Mouse (Mus musculus) olfactory bulb, adult 2 months (tissue): ENCODE measurements around the gene Gpd1.

Experiments used
- CTCF ChIP-seq: fragments of 200-500 bp; IDR thresholded peaks from 2 replicates; pipeline ENCODE4 v1.5.1; 2012; ENCODE audit warnings: low read depth, mild to moderate bottlenecking, low read length, moderate library complexity; ENCODE audit not compliant: insufficient read depth
- POLR2A ChIP-seq: fragments of 200-500 bp; IDR thresholded peaks from 2 replicates; pipeline ENCODE4 v1.6.1; 2012; ENCODE audit warnings: mild to moderate bottlenecking, low read depth, low read length, moderate library complexity; ENCODE audit not compliant: insufficient read depth

GRCm38 (mm10) chr15:99703676-99704040 lies 13.7 kb upstream of the Gpd1 start:
- no peak for TF ChIP-seq CTCF
- TF ChIP-seq POLR2A, result no peak
